8 mouse cellular contexts compared by ENCODE assay signal in the genomic region with DNA sequence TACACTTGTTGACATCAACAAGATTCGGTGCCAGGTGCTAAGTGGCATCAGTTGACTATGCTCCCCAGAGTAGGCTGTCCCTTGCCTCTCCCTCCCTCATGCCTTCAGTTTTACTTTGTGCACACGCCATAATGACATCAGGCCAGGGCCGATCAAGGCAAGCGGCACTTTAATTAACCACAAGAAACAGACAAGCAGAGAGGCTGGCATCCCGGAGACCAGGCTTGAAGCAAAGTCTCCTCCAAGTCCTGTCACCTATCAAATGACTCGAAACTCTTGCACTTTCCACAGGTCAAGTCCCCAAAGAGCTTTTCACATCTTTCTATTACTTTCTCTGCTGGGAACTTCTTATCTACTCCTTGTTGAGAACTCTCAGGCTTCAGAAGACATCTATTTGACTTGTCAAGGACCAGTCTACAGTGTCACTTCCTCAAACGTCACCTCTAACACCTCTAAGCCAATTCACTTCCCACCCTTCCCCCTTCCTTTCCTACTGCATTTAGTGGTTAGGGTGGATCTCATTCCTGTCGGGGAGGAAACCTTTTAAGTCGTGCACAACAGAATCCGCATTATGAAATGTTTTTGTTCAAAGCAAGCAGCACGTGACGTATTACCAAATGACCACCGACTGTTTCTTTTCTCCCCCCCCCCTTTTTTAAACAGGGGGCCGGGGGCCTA. TPM values are rescaled to one million over a fixed set of nuclear protein-coding genes. Genes with fewer than 3 reads are reported as not detected.
DNase-seq lines count a peak whose midpoint lies in the region; ATAC-seq and TF ChIP-seq lines count a peak whose summit lies in the region.
"Had no signal": no experiment of that assay in that cellular context is flagged by ENCODE, and none has a peak within 500 bp of the region (broad histone marks: within the 10 kb centered on the region; RNA-seq: fewer than 3 reads in every experiment).

No protein-coding gene starts in this region.

- WGBS in stomach, postnatal 0 days = 51% methylated on average over 14 of the region's 14 CpGs

- peak overlapping the region; percentile 92 for H3K9ac ChIP-seq in stomach, postnatal 0 days (ENCODE audit: low read length)

- TF ChIP-seq EP300 in stomach, postnatal 0 days (optimal IDR thresholded peaks at IDR 0.05) = no peak

- peak overlapping the region; percentile 87 for H3K4me3 ChIP-seq in stomach, postnatal 0 days (ENCODE audit: low read depth, low read length)

- peak; percentile 44 for ATAC-seq in granulocyte monocyte progenitor cell, adult 5-6 weeks (replicated peaks; ENCODE audit: poor library complexity, severe bottlenecking)
- no peak for ATAC-seq in stomach, postnatal 0 days (ENCODE audit: low FRiP score, low TSS enrichment)

- no peaks in the 10 kb centered on the region for H3K27me3 ChIP-seq in stomach, postnatal 0 days (ENCODE audit: control insufficient read depth, insufficient read depth, low read length)

- H3K4me1 ChIP-seq in stomach, postnatal 0 days (replicated peaks; ENCODE audit: control insufficient read depth, insufficient read depth) = no peaks in the 10 kb centered on the region

- peak; percentile 33 for DNase-seq in A20 (ENCODE audit: low read depth, low spot score)
- DNase-seq in CD4-positive helper T cell, adult 2 months (ENCODE audit: low read depth, low spot score) = peak; percentile 75
- peak; percentile 15 for DNase-seq in lung, postnatal 10 days
- DNase-seq in stomach, postnatal 0 days (ENCODE audit: low spot score) = no peak
- DNase-seq in gastrocnemius, postnatal 4 days (ENCODE audit: low spot score in 2 of 2) = no peak
- DNase-seq in urinary bladder, postnatal 14 days (ENCODE audit: low spot score) = no peak

- H3K36me3 ChIP-seq in stomach, postnatal 0 days (ENCODE audit: control insufficient read depth, insufficient read depth, low read length) = peaks cover 13% of the 10 kb centered on the region; the same call in 1 of the 2 replicates

- no peak for TF ChIP-seq CTCF in stomach, postnatal 0 days (IDR thresholded peaks at IDR 0.05; ENCODE audit: low read depth)

- no peaks in the 10 kb centered on the region for H3K9me3 ChIP-seq in stomach, postnatal 0 days (ENCODE audit: control insufficient read depth, low read length)

- peak overlapping the region; percentile 85 for H3K4me2 ChIP-seq in stomach, postnatal 0 days (replicated peaks; ENCODE audit: low read depth)

- peak overlapping the region; percentile 86 for H3K27ac ChIP-seq in stomach, postnatal 0 days (replicated peaks)

RNA-seq across cellular contexts. Expression of a gene that starts 1.0 kb away (rescaled TPM):
- total RNA-seq in granulocyte monocyte progenitor cell, adult 5-6 weeks (2014; fragmentation: Nextera tagmentation) = 7.8 and 14.9 TPM in 2 replicates
- total RNA-seq in granulocyte monocyte progenitor cell, adult 5-6 weeks (2017) = 13.0 and 20.6 TPM in 2 replicates
- polyA plus RNA-seq in stomach, postnatal 0 days (2015; fragmentation: Nextera tagmentation; extraction: Ambion mirVana) = 5.3 and 6.7 TPM in 2 replicates
- total RNA-seq in gastrocnemius, postnatal 4 days (2021) = 10 to 100 TPM; 13.6 to 13.7 TPM

RNA-seq across cellular contexts. Expression of a gene that starts 23.0 kb away (rescaled TPM):
- total RNA-seq in granulocyte monocyte progenitor cell, adult 5-6 weeks (2014; fragmentation: Nextera tagmentation) = 25.0 and 44.6 TPM in 2 replicates
- total RNA-seq in granulocyte monocyte progenitor cell, adult 5-6 weeks (2017) = 52.1 and 54.1 TPM in 2 replicates
- polyA plus RNA-seq in stomach, postnatal 0 days (2015; fragmentation: Nextera tagmentation; extraction: Ambion mirVana) = 19.2 and 19.7 TPM in 2 replicates
- total RNA-seq in gastrocnemius, postnatal 4 days (2021) = 10 to 100 TPM; 12.3 to 12.6 TPM

RNA-seq across cellular contexts. Expression of a gene that starts 60.0 kb away (rescaled TPM):
- not detected in 2 replicates for total RNA-seq in granulocyte monocyte progenitor cell, adult 5-6 weeks (2014; fragmentation: Nextera tagmentation)
- not detected in 2 replicates for total RNA-seq in granulocyte monocyte progenitor cell, adult 5-6 weeks (2017)
- polyA plus RNA-seq in stomach, postnatal 0 days (2015; fragmentation: Nextera tagmentation; extraction: Ambion mirVana) = not detected in 2 replicates
- total RNA-seq in gastrocnemius, postnatal 4 days (2021) = not detected
- polyA plus RNA-seq: large intestine, adult 2 months had no signal

Comparison
In these comparisons a context has a peak if more than half of its experiments do, and no peak if none do; other contexts are left out.
1. DNase-seq: peak in A20 (single experiment), CD4-positive helper T cell, adult 2 months (single experiment) and lung, postnatal 10 days (single experiment); none in stomach, postnatal 0 days (single experiment), gastrocnemius, postnatal 4 days (0 of 2) and urinary bladder, postnatal 14 days (single experiment).